Mouse (Mus musculus) thymus, adult 2 months (tissue): ENCODE data around the gene Fam69a. TPM values are rescaled to one million over a fixed set of nuclear protein-coding genes. Genes with fewer than 3 reads are reported as not detected.

Experiments used
- DNase-seq: peaks from one replicate; pipeline ENCODE4 v3.0.0; 2021
- H3K27ac ChIP-seq: fragments of 200-500 bp; 2 replicates; pipeline ENCODE4 v1.5.1; 2012; ENCODE audit warnings: low read length, control low read depth; ENCODE audit not compliant: control insufficient read depth, insufficient read depth
- H3K27me3 ChIP-seq: fragments of 200-500 bp; 2 replicates; pipeline ENCODE4 v1.6.1; 2012; ENCODE audit warnings: mild to moderate bottlenecking, low read length, moderate library complexity, mixed read lengths; ENCODE audit not compliant: control insufficient read depth, insufficient read depth
- H3K36me3 ChIP-seq: fragments of 200-500 bp; 2 replicates; pipeline ENCODE4 v1.6.1; 2012; ENCODE audit warnings: mild to moderate bottlenecking, low read length, moderate library complexity; ENCODE audit not compliant: control insufficient read depth, insufficient read depth
- H3K4me1 ChIP-seq: fragments of 200-500 bp; replicated peaks from 2 replicates; pipeline ENCODE4 v1.6.1; 2012; ENCODE audit warnings: low read length; ENCODE audit not compliant: control insufficient read depth, insufficient read depth
- H3K4me3 ChIP-seq: fragments of 200-500 bp; 2 replicates; pipeline ENCODE4 v1.5.1; 2012; ENCODE audit warnings: mild to moderate bottlenecking, low read length, control low read depth, moderate library complexity; ENCODE audit not compliant: control insufficient read depth, insufficient read depth
- CTCF ChIP-seq: fragments of 200-500 bp; IDR thresholded peaks from 2 replicates; pipeline ENCODE4 v1.5.1; 2012; ENCODE audit warnings: mild to moderate bottlenecking, control low read depth, low read length, moderate library complexity, borderline replicate concordance; ENCODE audit not compliant: control insufficient read depth, poor library complexity, insufficient read depth; ENCODE audit errors: extremely low read depth
- POLR2A ChIP-seq: fragments of 200-500 bp; IDR thresholded peaks from 2 replicates; pipeline ENCODE4 v1.6.1; 2012; ENCODE audit warnings: mild to moderate bottlenecking, low read length, control low read depth, moderate library complexity; ENCODE audit not compliant: control insufficient read depth, poor library complexity, insufficient read depth; ENCODE audit errors: extremely low read depth
- WGBS: fragments of 180-500 bp; shearing (Covaris S2); methylation state at CpG from one replicate; pipeline ENCODE4 v1.1.7; 2018; 5-methylcytosine and 5-hydroxymethylcytosine counted together
- polyA plus RNA-seq: library from polyadenylated mRNA; depleted of rRNA; stranded (reverse); fragments of >200 nt; gene quantifications from 2 replicates; pipeline ENCODE4 v1.2.3, GENCODE M21; 2012

Fam69a gene
- polyA plus RNA-seq, 1 experiment = 2.3 TPM

DNA sequence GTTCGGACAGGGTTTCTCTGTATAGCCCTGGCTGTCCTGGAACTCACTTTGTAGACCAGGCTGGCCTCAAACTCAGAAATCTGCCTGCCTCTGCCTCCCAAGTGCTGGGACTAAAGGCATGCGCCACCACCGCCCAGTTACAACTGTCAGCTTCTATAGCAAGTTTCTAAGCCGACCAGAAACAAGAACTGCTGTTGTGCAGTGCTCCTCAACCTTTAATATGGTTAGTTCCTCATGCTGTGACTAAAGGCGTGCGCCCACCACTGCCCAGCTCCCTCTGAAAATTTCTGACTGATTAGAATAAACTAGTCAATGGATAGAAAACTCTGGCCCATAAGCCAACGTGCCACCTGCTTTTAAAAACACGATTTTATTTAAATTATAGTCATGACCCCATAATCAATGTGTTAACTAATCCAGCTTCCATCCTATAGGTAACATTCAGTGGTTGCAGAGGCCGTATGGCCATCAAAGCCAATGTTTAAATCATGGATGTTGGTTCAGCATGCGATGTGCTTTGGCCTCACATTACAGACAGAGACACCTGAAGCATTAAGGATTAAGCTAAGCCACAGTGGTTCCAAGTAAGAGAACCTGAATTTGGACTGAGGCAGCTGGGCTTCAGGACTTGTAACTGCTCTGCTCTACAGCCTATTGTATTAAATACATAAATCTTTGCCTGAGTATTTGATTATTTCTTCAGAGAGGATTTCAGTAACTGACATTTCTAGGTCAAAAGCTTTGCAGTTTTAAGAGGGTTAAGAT lies 50.1 kb downstream of the Fam69a start:
- TF ChIP-seq CTCF = no peak
- no peak for TF ChIP-seq POLR2A
- peaks cover 4% of the 10 kb centered on the region; the same call in 1 of the 2 replicates for H3K4me1 ChIP-seq
- H3K36me3 ChIP-seq = no peaks in the 10 kb centered on the region
- 86% methylated on average over 10 of the region's 10 CpGs for WGBS
- no peaks in the 10 kb centered on the region for H3K27me3 ChIP-seq
- no peak overlapping the region for H3K4me3 ChIP-seq
- no peak overlapping the region for H3K27ac ChIP-seq
- DNase-seq = no peak

GRCm38 (mm10) chr5:107934770-107935543 lies 51.9 kb downstream of the Fam69a start:
- Histone ChIP-seq H3K4me1 (peaks cover 4% of the 10 kb centered on the region; the same call in 1 of the 2 replicates), H3K4me3 (no peak overlapping the region), H3K27ac (no peak overlapping the region), H3K36me3 (no peaks in the 10 kb centered on the region), H3K27me3 (no peaks in the 10 kb centered on the region)
- TF ChIP-seq CTCF (no peak), POLR2A (no peak)
- DNase-seq = no peak
- WGBS = 97% methylated on average over 10 of the region's 10 CpGs

DNA sequence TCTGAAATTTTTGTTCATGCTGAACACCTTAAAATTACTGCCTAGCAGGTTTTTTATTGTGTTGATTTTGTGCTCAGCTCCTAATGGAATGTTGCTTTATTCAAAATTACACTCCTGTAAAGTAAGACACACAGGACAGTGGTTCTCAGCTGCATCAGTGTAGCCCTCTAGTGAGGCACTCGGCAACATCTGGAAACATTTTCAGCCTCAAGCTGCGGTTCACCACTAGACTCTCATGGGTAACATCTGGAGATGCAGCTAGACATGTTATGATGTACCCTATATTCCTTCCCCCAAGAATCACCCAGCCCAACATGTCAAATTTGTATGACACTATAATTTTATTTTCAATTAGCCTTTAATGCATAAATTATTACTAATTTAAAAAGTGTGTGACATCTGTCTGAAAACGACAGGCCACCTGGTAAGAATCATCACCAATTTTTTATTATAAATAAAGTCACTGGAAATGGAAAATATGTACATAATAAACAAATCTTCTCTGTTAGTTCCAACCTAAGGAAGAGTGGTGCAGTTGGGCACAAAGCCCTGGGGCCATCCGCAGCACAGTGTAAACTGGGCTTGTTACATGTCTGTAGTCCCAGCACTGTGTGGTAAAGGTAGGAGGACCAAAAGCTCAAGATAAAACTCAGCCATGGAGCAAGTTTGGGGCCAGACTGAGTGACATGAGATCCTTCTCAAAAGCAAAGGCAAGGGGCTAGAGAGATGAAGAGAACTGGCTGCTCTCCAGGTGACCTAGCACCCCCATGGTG lies 53.5 kb downstream of the Fam69a start:
- no peak overlapping the region for H3K4me3 ChIP-seq
- DNase-seq = no peak
- WGBS = 70% methylated on average over 4 of the region's 4 CpGs
- no peaks in the 10 kb centered on the region for H3K27me3 ChIP-seq
- H3K27ac ChIP-seq = no peak overlapping the region; the same call in 1 of the 2 replicates
- H3K4me1 ChIP-seq = peaks cover 4% of the 10 kb centered on the region; the same call in 1 of the 2 replicates
- H3K36me3 ChIP-seq = no peaks in the 10 kb centered on the region
- no peak for TF ChIP-seq CTCF
- TF ChIP-seq POLR2A = no peak

- WGBS = 10% methylated on average over 2 of the region's 2 CpGs
- peak; percentile 24 for DNase-seq
- Histone ChIP-seq H3K4me3 (no peak overlapping the region), H3K4me1 (peaks cover 4% of the 10 kb centered on the region; the same call in 1 of the 2 replicates), H3K36me3 (no peaks in the 10 kb centered on the region), H3K27ac (no peak overlapping the region), H3K27me3 (no peaks in the 10 kb centered on the region)
- TF ChIP-seq POLR2A (no peak), CTCF (no peak)
These were observed 54.3 kb downstream of the Fam69a start for GRCm38 (mm10) chr5:107932556-107932955.

GRCm38 (mm10) chr5:107926550-107927249 lies 60.2 kb downstream of the Fam69a start:
- Histone ChIP-seq H3K27ac (peak overlapping the region; percentile 71), H3K27me3 (no peaks in the 10 kb centered on the region), H3K4me1 (peaks cover 5% of the 10 kb centered on the region; the same call in 1 of the 2 replicates), H3K4me3 (no peak overlapping the region), H3K36me3 (no peaks in the 10 kb centered on the region)
- TF ChIP-seq POLR2A (no peak), CTCF (no peak)
- WGBS = 9% methylated on average over 11 of the region's 11 CpGs
- DNase-seq = peak; percentile 68
